Mouse (Mus musculus) brain, embryonic 14.5 days (tissue): ENCODE data around the gene Gas1. TPM values are rescaled to one million over a fixed set of nuclear protein-coding genes. Genes with fewer than 3 reads are reported as not detected.

ENCODE experiments used
- DNase-seq: peaks from one replicate; pipeline ENCODE4 v3.0.0-alpha.2; 2011; ENCODE audit warnings: low read depth
- CTCF ChIP-seq: fragments of 200-500 bp; IDR thresholded peaks from 2 replicates; pipeline ENCODE4 v1.5.1; 2012; ENCODE audit warnings: inconsistent platforms, mild to moderate bottlenecking, moderate library complexity, borderline replicate concordance; ENCODE audit not compliant: insufficient read depth, insufficient read length; ENCODE audit errors: extremely low read depth
- POLR2A ChIP-seq: fragments of 200-500 bp; IDR thresholded peaks from 2 replicates; pipeline ENCODE4 v1.6.1; 2012; ENCODE audit warnings: mild to moderate bottlenecking, inconsistent platforms, borderline replicate concordance; ENCODE audit not compliant: poor library complexity, insufficient read depth, insufficient read length, severe bottlenecking; ENCODE audit errors: extremely low read depth
- polyA plus RNA-seq: library from polyadenylated mRNA; depleted of rRNA; stranded (reverse); fragments of >200 nt; gene quantifications from 2 replicates; pipeline ENCODE4 v1.2.3, GENCODE M21; 2012; rRNA removed

The Gas1 gene
- 45.2 and 64.4 TPM in 2 replicates for polyA plus RNA-seq

GRCm38 (mm10) chr13:60177106-60177796 lies at the start of gene Gas1:
TSS of gene Gas1 (minus strand) at chr13:60177365.
- TF ChIP-seq POLR2A = peak; percentile 64; the same call in 1 of the 2 replicates
- TF ChIP-seq CTCF = no peak
- DNase-seq = peak; percentile 98

- DNase-seq = peak; percentile 30
These were observed 49.2 kb upstream of the Gas1 start for GRCm38 (mm10) chr13:60226251-60226836.

GRCm38 (mm10) chr13:60225736-60226135 lies 48.6 kb upstream of the Gas1 start:
- peak; percentile 54 for DNase-seq
- TF ChIP-seq POLR2A (no peak), CTCF (no peak)

More at GRCm38 (mm10) chr13:60226251-60226836, 49.2 kb upstream of the Gas1 start:
- TF ChIP-seq POLR2A (no peak), CTCF (no peak)

GRCm38 (mm10) chr13:60225276-60225675 lies 48.1 kb upstream of the Gas1 start:
- TF ChIP-seq POLR2A (no peak), CTCF (no peak)
- no peak for DNase-seq

GRCm38 (mm10) chr13:60223797-60224196 lies 46.6 kb upstream of the Gas1 start:
- no peak for DNase-seq
- no peak for TF ChIP-seq POLR2A
- no peak for TF ChIP-seq CTCF

- DNase-seq = no peak
- no peak for TF ChIP-seq CTCF
- TF ChIP-seq POLR2A = no peak
These were observed 45.2 kb upstream of the Gas1 start for GRCm38 (mm10) chr13:60222336-60222735.

GRCm38 (mm10) chr13:60213896-60214295 lies 36.7 kb upstream of the Gas1 start:
- no peak for DNase-seq
- TF ChIP-seq POLR2A = no peak
- no peak for TF ChIP-seq CTCF

GRCm38 (mm10) chr13:60207135-60207601 lies 30.0 kb upstream of the Gas1 start:
- DNase-seq = no peak
- TF ChIP-seq CTCF (no peak), POLR2A (no peak)

- no peak for DNase-seq
These were observed 27.6 kb upstream of the Gas1 start for GRCm38 (mm10) chr13:60204746-60205145.

GRCm38 (mm10) chr13:60193273-60193672 lies 16.1 kb upstream of the Gas1 start:
- no peak for DNase-seq
- no peak for TF ChIP-seq CTCF

More at GRCm38 (mm10) chr13:60204746-60205145, 27.6 kb upstream of the Gas1 start:
- TF ChIP-seq POLR2A = no peak
- TF ChIP-seq CTCF = no peak

- TF ChIP-seq POLR2A = no peak
- DNase-seq = no peak
These were observed 12.8 kb upstream of the Gas1 start for GRCm38 (mm10) chr13:60189923-60190322.

GRCm38 (mm10) chr13:60188952-60189351 lies 11.8 kb upstream of the Gas1 start:
- no peak for DNase-seq
- TF ChIP-seq CTCF (no peak), POLR2A (no peak)

GRCm38 (mm10) chr13:60187276-60187675 lies 10.1 kb upstream of the Gas1 start:
- TF ChIP-seq CTCF (no peak), POLR2A (no peak)
- DNase-seq = no peak

GRCm38 (mm10) chr13:60182346-60182745 lies 5.2 kb upstream of the Gas1 start:
- no peak for DNase-seq
- TF ChIP-seq POLR2A (no peak), CTCF (no peak)
